In genomic region chr13:93374457-93374856, GRCm38 (mm10) we compare ENCODE assay signal across 22 mouse cellular contexts.
DNase-seq lines count a peak whose midpoint lies in the region; ATAC-seq and TF ChIP-seq lines count a peak whose summit lies in the region.
"Had no signal": no experiment of that assay in that cellular context is flagged by ENCODE, and none has a peak within 500 bp of the region (broad histone marks: within the 10 kb centered on the region; RNA-seq: fewer than 3 reads in every experiment).

No protein-coding gene starts in this region.

- TF ChIP-seq EP300 in stomach, postnatal 0 days (optimal IDR thresholded peaks at IDR 0.05): no peak

- peak; percentile 26 for TF ChIP-seq CTCF in Patski (IDR thresholded peaks at IDR 0.05)
- peak; percentile 13; the same call in 1 of the 2 replicates for TF ChIP-seq CTCF in stomach, postnatal 0 days (IDR thresholded peaks at IDR 0.05; ENCODE audit: low read depth)

- H3K36me3 ChIP-seq in stomach, postnatal 0 days (ENCODE audit: control insufficient read depth, insufficient read depth, low read length): no peaks in the 10 kb centered on the region
- H3K36me3 ChIP-seq: neural tube, embryonic 12.5 days; stomach, embryonic 15.5 days had no signal

- peak; percentile 4 for DNase-seq in kidney, postnatal 14 days
- DNase-seq in kidney, postnatal 10 days: no peak
- peak; percentile 24 for DNase-seq in thymus, postnatal 4 days
- DNase-seq in thymus, postnatal 10 days (ENCODE audit: low spot score in 2 of 2): no peak
- DNase-seq in Patski (ENCODE audit: low read depth, low spot score): no peak
- no peak for DNase-seq in stomach, postnatal 0 days (ENCODE audit: low spot score)
- no peak for DNase-seq in embryo, embryonic 11 days
- DNase-seq: adrenal gland, postnatal 14 days; cerebellum, adult 18-20 months; gastrocnemius, postnatal 10 days; heart, postnatal 14 days; kidney, adult 11 months; lung, postnatal 10 days; spleen, adult 18-20 months; thymus, postnatal 25 days had no signal

- in situ Hi-C loops in Patski (cut with MboI; ENCODE audit: low pct_unique_long_range_greater_than_20kb): no loop called here

- CTCF ChIA-PET in Patski (lab: Charles Lee): no interaction called here

- WGBS in stomach, postnatal 0 days: 90% methylated on average over 5 of the region's 5 CpGs

- POLR2A ChIA-PET in Patski (lab: Charles Lee): no interaction called here

- H3K4me2 ChIP-seq in stomach, postnatal 0 days (replicated peaks; ENCODE audit: low read depth): no peak overlapping the region
- H3K4me2 ChIP-seq: embryonic facial prominence, embryonic 13.5 days; heart, embryonic 11.5 days; hindbrain, embryonic 14.5 days; liver, embryonic 15.5 days; neural tube, embryonic 12.5 days; stomach, embryonic 15.5 days had no signal

- no peak overlapping the region for H3K4me3 ChIP-seq in stomach, postnatal 0 days (ENCODE audit: low read depth, low read length)
- H3K4me3 ChIP-seq: embryonic facial prominence, embryonic 13.5 days; liver, embryonic 15.5 days; neural tube, embryonic 12.5 days; stomach, embryonic 15.5 days had no signal

- H3K9me3 ChIP-seq in stomach, postnatal 0 days (ENCODE audit: control insufficient read depth, low read length): no peaks in the 10 kb centered on the region
- H3K9me3 ChIP-seq: embryonic facial prominence, embryonic 13.5 days; liver, embryonic 15.5 days; neural tube, embryonic 12.5 days; stomach, embryonic 15.5 days had no signal

- no peak overlapping the region for H3K27ac ChIP-seq in stomach, postnatal 0 days (replicated peaks)
- H3K27ac ChIP-seq: embryonic facial prominence, embryonic 13.5 days; hindbrain, embryonic 14.5 days; liver, embryonic 15.5 days; neural tube, embryonic 12.5 days; stomach, embryonic 15.5 days had no signal

- H3K9ac ChIP-seq in stomach, postnatal 0 days (ENCODE audit: low read length): no peak overlapping the region
- H3K9ac ChIP-seq: embryonic facial prominence, embryonic 13.5 days; hindbrain, embryonic 14.5 days; liver, embryonic 15.5 days; neural tube, embryonic 12.5 days; stomach, embryonic 15.5 days had no signal

- H3K27me3 ChIP-seq in Patski: no peaks in the 10 kb centered on the region
- no peaks in the 10 kb centered on the region for H3K27me3 ChIP-seq in stomach, postnatal 0 days (ENCODE audit: control insufficient read depth, insufficient read depth, low read length)
- H3K27me3 ChIP-seq: embryonic facial prominence, embryonic 13.5 days; liver, embryonic 15.5 days; neural tube, embryonic 12.5 days; stomach, embryonic 15.5 days had no signal

- no peaks in the 10 kb centered on the region for H3K4me1 ChIP-seq in stomach, postnatal 0 days (replicated peaks; ENCODE audit: control insufficient read depth, insufficient read depth)
- H3K4me1 ChIP-seq: embryonic facial prominence, embryonic 13.5 days; neural tube, embryonic 12.5 days; stomach, embryonic 15.5 days had no signal

- no peak for ATAC-seq in Patski
- ATAC-seq in stomach, postnatal 0 days (ENCODE audit: low FRiP score, low TSS enrichment): no peak
- ATAC-seq in granulocyte monocyte progenitor cell, adult 5-6 weeks (replicated peaks; ENCODE audit: poor library complexity, severe bottlenecking): no peak

Comparison
In these comparisons a context has a peak if more than half of its experiments do, and no peak if none do; other contexts are left out.
1. DNase-seq: peak in kidney, postnatal 14 days (single experiment) and thymus, postnatal 4 days (single experiment); none in kidney, postnatal 10 days (single experiment), thymus, postnatal 10 days (0 of 2), Patski (single experiment), stomach, postnatal 0 days (single experiment) and embryo, embryonic 11 days (single experiment).